Mouse (Mus musculus) megakaryocyte progenitor cell, adult 5-6 weeks (primary cell): Measurements from ENCODE around the gene Ern1. TPM values are rescaled to one million over a fixed set of nuclear protein-coding genes. Genes with fewer than 3 reads are reported as not detected.

Source experiments
- ATAC-seq: replicated peaks from 2 replicates; pipeline ENCODE4 v1.8.0; 2016; ENCODE audit warnings: mild to moderate bottlenecking, moderate TSS enrichment, inconsistent platforms; ENCODE audit not compliant: poor library complexity
- total RNA-seq, 2 experiments: library from RNA; stranded (forward) in 1 of 2; stranded (reverse) in 1 of 2; fragments of 157-497, 149-512 nt in 1 of 2; fragments of 200-1000 nt in 1 of 2; gene quantifications; 2 replicates each; pipeline versions ENCODE4 v1.2.3 to v1.2.4; 2015 to 2017

Ern1 gene
- total RNA-seq, 2 experiments from 2014 or later: 45.6 to 58.6 TPM

DNA sequence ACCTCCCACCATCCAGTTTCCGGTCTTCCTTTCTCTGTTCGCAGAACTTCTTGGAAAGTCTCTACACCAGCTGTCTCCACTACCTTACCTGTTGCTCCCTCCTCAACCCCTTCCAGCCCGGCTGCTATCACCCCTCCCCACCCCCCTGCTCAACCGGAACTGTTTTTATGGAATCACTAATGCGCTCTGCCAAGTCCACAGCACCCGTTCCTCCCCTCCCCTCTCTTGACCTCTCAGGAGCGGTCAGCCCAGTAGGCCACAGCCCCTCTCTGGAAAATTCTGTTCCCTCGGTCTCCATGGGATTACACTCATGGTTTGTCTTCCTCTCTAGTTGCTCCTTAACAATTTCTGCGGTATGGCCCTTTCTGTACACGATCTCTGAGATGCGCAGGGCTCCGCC lies 134.5 kb downstream of the Ern1 start, which contains the start of gene Scn4a:
Gene Scn4a, minus strand, starts transcription at position 101 of the 400 bp plus-strand sequence.
- no peak for ATAC-seq

DNA sequence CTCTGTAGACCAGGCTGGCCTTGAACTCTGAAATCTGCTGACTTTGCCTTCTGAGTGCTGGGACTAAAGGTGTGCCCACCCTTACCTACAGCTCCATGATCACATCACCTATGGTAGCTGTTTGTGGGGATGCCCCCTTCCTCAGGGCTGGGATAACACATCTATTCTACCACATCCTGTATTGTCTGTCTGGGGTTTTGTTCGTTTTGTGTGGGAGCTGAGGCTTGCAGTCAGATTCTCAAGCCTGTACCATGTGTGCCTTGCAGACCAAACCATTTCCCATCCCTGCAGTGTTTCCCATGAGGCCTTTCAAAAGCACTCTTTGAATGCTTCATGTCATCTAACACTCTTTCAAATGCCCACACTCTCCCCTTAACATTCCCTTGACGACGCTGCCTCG lies 135.7 kb downstream of the Ern1 start:
- ATAC-seq: no peak

DNA sequence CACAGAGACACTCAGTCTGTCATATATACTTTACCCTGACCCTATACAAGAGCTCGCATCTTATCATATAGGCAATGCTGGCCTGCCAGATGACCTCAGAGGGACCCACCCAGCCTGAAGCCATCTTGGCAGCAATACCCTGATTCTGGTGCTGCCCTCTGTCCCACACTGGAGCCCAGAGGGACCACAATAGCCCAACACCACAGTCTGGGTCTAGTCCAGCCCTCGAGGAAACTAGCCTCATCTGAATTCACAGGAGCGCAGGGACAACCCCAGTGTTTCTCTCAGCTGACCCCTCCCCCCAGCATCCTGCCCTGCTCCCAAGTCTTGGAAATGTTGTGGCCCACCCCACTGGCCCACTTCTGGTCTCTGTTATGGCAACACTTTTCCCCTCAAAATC lies 136.4 kb downstream of the Ern1 start:
- no peak for ATAC-seq

- no peak for ATAC-seq
Observed at GRCm38 (mm10) chr11:106350853-106351252, 136.8 kb downstream of the Ern1 start.

GRCm38 (mm10) chr11:106349772-106350171 lies 137.9 kb downstream of the Ern1 start:
- peak; percentile 67 for ATAC-seq

DNA sequence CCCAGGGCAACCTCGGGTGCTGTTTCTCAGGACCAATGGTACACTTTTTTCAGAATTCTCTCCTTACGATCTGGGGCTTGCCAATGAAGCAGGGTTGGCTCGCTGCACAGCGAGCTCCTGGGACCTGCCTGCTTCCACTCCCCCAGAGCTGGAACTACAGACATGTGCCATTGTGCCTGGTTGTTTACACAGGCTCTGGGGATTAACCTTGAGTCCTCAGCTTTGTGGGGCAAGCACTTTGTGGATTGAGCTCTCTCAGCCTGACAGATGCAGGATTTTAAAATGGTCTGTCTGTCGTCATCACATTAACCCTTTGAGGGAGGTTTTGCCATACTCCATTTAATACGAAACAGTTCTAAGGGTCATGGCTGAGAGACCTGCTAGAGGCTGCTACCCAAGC lies 142.7 kb downstream of the Ern1 start:
- ATAC-seq: no peak

Other genes with a start within 250 kb of the Ern1 start
- 45.5 and 45.7 TPM in 2 replicates for gene Ftsj3, start 231.8 kb downstream of the Ern1 start, total RNA-seq (2015)
- 151 and 191 TPM in 2 replicates for gene Ftsj3, start 231.8 kb downstream of the Ern1 start, total RNA-seq (2017)
- gene Psmc5, start 231.7 kb downstream of the Ern1 start, total RNA-seq (2015): 52.0 and 54.1 TPM in 2 replicates
- 110 and 120 TPM in 2 replicates for gene Psmc5, start 231.7 kb downstream of the Ern1 start, total RNA-seq (2017)
- 62.9 and 63.5 TPM in 2 replicates for gene Smarcd2, start 214.9 kb downstream of the Ern1 start, total RNA-seq (2015)
- 216 and 275 TPM in 2 replicates for gene Smarcd2, start 214.9 kb downstream of the Ern1 start, total RNA-seq (2017)
- gene Tcam1, start 211.2 kb downstream of the Ern1 start, total RNA-seq (2015): 2.2 and 2.3 TPM in 2 replicates
- 1.6 and 1.7 TPM in 2 replicates for gene Tcam1, start 211.2 kb downstream of the Ern1 start, total RNA-seq (2017)
- gene Gh, start 186.0 kb downstream of the Ern1 start, total RNA-seq (2015): not detected in 2 replicates
- not detected in 2 replicates for gene Gh, start 186.0 kb downstream of the Ern1 start, total RNA-seq (2017)
- 47.2 and 51.9 TPM in 2 replicates for gene Cd79b, start 173.1 kb downstream of the Ern1 start, total RNA-seq (2015)
- gene Cd79b, start 173.1 kb downstream of the Ern1 start, total RNA-seq (2017): 29.6 and 30.9 TPM in 2 replicates
- 0.12 TPM in 1 of 2 replicates, not detected in the other for gene Scn4a, start 134.6 kb downstream of the Ern1 start, total RNA-seq (2015)
- gene Scn4a, start 134.6 kb downstream of the Ern1 start, total RNA-seq (2017): 0.03 TPM in 1 of 2 replicates, not detected in the other
- not detected in 2 replicates for gene Prr29, start 122.4 kb downstream of the Ern1 start, total RNA-seq (2015)
- gene Prr29, start 122.4 kb downstream of the Ern1 start, total RNA-seq (2017): not detected in 2 replicates
- gene Icam2, start 99.8 kb downstream of the Ern1 start, total RNA-seq (2015): 59.9 and 60.3 TPM in 2 replicates
- 87.1 and 123 TPM in 2 replicates for gene Icam2, start 99.8 kb downstream of the Ern1 start, total RNA-seq (2017)
- 48.2 and 52.8 TPM in 2 replicates for gene Tex2, start 125.6 kb upstream of the Ern1 start, total RNA-seq (2015)
- 77.8 and 78.5 TPM in 2 replicates for gene Tex2, start 125.6 kb upstream of the Ern1 start, total RNA-seq (2017)